Mouse (Mus musculus) intestine, embryonic 15.5 days (tissue): Measurements from ENCODE around the gene Spin4. TPM values are rescaled to one million over a fixed set of nuclear protein-coding genes. Genes with fewer than 3 reads are reported as not detected.

Experiments used
- ATAC-seq: fragments of 200-750 bp; cut with Nextera tagmentation; 2 replicates; pipeline ENCODE4 v1.8.0; 2017; ENCODE audit warnings: moderate TSS enrichment, moderate library complexity
- H3K27ac ChIP-seq: fragments of 300-500 bp; sonication (generic); 2 replicates; pipeline ENCODE4 v1.5.1; 2015; ENCODE audit warnings: mild to moderate bottlenecking, inconsistent platforms
- H3K27me3 ChIP-seq: fragments of 300-500 bp; sonication (generic); replicated peaks from 2 replicates; pipeline ENCODE4 v1.6.1; 2015; ENCODE audit warnings: inconsistent platforms
- H3K36me3 ChIP-seq: fragments of 300-500 bp; sonication (generic); 2 replicates; pipeline ENCODE4 v1.6.1; 2015; ENCODE audit warnings: inconsistent platforms
- H3K4me1 ChIP-seq: fragments of 300-500 bp; sonication (generic); replicated peaks from 2 replicates; pipeline ENCODE4 v1.6.1; 2015; ENCODE audit warnings: inconsistent platforms
- H3K4me2 ChIP-seq: fragments of 300-500 bp; sonication (generic); replicated peaks from 2 replicates; pipeline ENCODE4 v1.6.1; 2015; ENCODE audit warnings: mild to moderate bottlenecking, inconsistent platforms
- H3K4me3 ChIP-seq: fragments of 300-500 bp; sonication (generic); replicated peaks from 2 replicates; pipeline ENCODE4 v1.5.1; 2015; ENCODE audit warnings: inconsistent platforms
- H3K9ac ChIP-seq: fragments of 300-500 bp; sonication (generic); 2 replicates; pipeline ENCODE4 v1.6.1; 2015; ENCODE audit warnings: inconsistent platforms
- H3K9me3 ChIP-seq: fragments of 300-500 bp; sonication (generic); 2 replicates; pipeline ENCODE4 v1.6.1; 2016; ENCODE audit warnings: inconsistent platforms
- WGBS: fragments of 180-500 bp; shearing (Covaris S2); methylation state at CpG from one replicate; pipeline ENCODE4 v1.1.7; 2015; 5-methylcytosine and 5-hydroxymethylcytosine counted together
- polyA plus RNA-seq: library from polyadenylated mRNA; unstranded; fragments of >200 nt; fragmentation: Nextera tagmentation; extraction: Ambion mirVana; gene quantifications from 2 replicates; pipeline ENCODE4 v1.2.1, GENCODE M21; 2015

Gene Spin4
- 6.1 and 7.9 TPM in 2 replicates for polyA plus RNA-seq

DNA sequence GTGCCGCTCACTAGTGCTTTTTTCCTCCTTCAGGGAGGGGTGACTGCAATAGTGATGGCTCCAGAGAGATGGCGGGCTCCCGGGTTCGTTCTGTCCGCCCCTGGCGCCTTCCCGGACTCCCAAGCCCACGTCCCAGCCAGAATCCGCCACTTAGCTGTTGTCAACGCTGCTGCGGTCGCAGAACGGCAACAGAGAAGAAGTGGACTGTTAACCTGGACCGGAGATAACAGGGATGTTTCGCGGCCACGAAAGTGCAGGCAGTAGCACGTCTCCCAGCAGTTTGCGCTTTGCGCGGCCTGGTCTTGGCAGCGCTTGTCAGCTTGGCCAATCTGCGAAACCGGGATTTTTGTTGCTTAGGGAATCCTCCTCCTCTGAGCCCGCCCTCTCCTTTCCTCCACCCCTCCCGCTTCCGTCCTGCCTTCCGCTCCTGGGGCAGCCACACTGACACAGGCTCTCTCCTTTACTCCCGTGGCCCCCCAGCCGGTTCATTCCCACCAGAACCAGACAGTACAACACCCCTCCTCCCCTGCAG lies at the start of gene Spin4:
Gene Spin4, minus strand, starts transcription at position 322 of the 532 bp plus-strand sequence.
- WGBS, result 18% methylated on average over 30 of the region's 30 CpGs

GRCm38 (mm10) chrX:95027907-95028306 lies 1.4 kb upstream of the Spin4 start:
- 71% methylated on average over 5 of the region's 5 CpGs for whole genome bisulfite sequencing
- Histone ChIP-seq H3K27me3 (no peaks in the 10 kb centered on the region), H3K9me3 (no peaks in the 10 kb centered on the region)

More for the DNA sequence above, at the start of gene Spin4:
- H3K9me3 ChIP-seq, result no peaks in the 10 kb centered on the region
- peak within 1 kb of the TSS; percentile 45 for H3K9ac ChIP-seq
- H3K36me3 ChIP-seq, result no peaks in the 10 kb centered on the region
- no peaks in the 10 kb centered on the region for H3K4me1 ChIP-seq
- H3K27me3 ChIP-seq, result no peaks in the 10 kb centered on the region
- H3K4me2 ChIP-seq, result peak within 1 kb of the TSS; percentile 58
- peak within 1 kb of the TSS; percentile 93 for H3K27ac ChIP-seq
- peak; percentile 95 for ATAC-seq
- peak within 1 kb of the TSS; percentile 47 for H3K4me3 ChIP-seq

GRCm38 (mm10) chrX:95025779-95026360 lies 612 bp downstream of the Spin4 start:
- Histone ChIP-seq H3K9ac (peak overlapping the region; percentile 45), H3K36me3 (no peaks in the 10 kb centered on the region), H3K27me3 (no peaks in the 10 kb centered on the region), H3K4me2 (peak overlapping the region; percentile 58), H3K27ac (peak overlapping the region; percentile 93), H3K9me3 (no peaks in the 10 kb centered on the region), H3K4me3 (peak overlapping the region; percentile 47), H3K4me1 (no peaks in the 10 kb centered on the region)
- WGBS, result 20% methylated on average over 23 of the region's 23 CpGs
- ATAC-seq, result peak; percentile 69

More at GRCm38 (mm10) chrX:95027907-95028306, 1.4 kb upstream of the Spin4 start:
- Histone ChIP-seq H3K27ac (no peak overlapping the region), H3K9ac (no peak overlapping the region), H3K4me1 (no peaks in the 10 kb centered on the region), H3K4me3 (no peak overlapping the region), H3K4me2 (no peak overlapping the region), H3K36me3 (no peaks in the 10 kb centered on the region)
- no peak for ATAC-seq

GRCm38 (mm10) chrX:95012033-95012432 lies 14.4 kb downstream of the Spin4 start:
- Histone ChIP-seq H3K4me3 (no peak overlapping the region), H3K27ac (no peak overlapping the region), H3K9me3 (no peaks in the 10 kb centered on the region), H3K4me2 (no peak overlapping the region), H3K4me1 (no peaks in the 10 kb centered on the region), H3K36me3 (no peaks in the 10 kb centered on the region), H3K9ac (no peak overlapping the region), H3K27me3 (0 out of 2 replicates have a peak, but pooled peaks cover 1% of the 10 kb centered on the region)
- ATAC-seq, result no peak
- 29% methylated on average over 4 of the region's 4 CpGs for WGBS

GRCm38 (mm10) chrX:94998845-94999244 lies 27.6 kb downstream of the Spin4 start:
- Histone ChIP-seq H3K27me3 (no peaks in the 10 kb centered on the region), H3K4me1 (no peaks in the 10 kb centered on the region), H3K36me3 (no peaks in the 10 kb centered on the region), H3K9me3 (no peaks in the 10 kb centered on the region), H3K4me2 (no peak overlapping the region), H3K27ac (no peak overlapping the region), H3K4me3 (no peak overlapping the region), H3K9ac (no peak overlapping the region)
- ATAC-seq, result no peak
- 90% methylated on average over 11 of the region's 11 CpGs for WGBS

DNA sequence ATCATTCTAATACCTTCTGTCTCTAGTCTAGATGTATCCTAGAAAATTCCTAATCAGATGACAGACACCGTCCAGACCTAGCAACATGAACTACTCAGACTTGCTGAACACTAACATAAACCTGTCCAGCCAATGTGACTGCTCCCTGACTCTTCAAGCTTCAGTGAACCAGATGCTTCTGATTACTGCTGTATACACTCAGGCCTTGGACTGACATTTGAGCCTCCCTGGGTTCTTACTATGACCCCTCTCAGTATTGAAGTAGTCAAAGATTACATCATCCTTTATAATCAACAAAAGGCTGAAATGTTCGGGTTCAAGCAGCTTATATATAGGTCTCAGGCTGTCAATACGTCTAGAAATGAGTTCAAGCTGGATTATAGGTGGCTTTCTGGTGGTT lies 32.4 kb downstream of the Spin4 start:
- Histone ChIP-seq H3K4me2 (no peak overlapping the region), H3K4me3 (no peak overlapping the region), H3K27ac (no peak overlapping the region), H3K9me3 (no peaks in the 10 kb centered on the region), H3K4me1 (no peaks in the 10 kb centered on the region), H3K36me3 (no peaks in the 10 kb centered on the region), H3K9ac (no peak overlapping the region), H3K27me3 (no peaks in the 10 kb centered on the region)
- WGBS, result 56% methylated on average over 3 of the region's 3 CpGs
- ATAC-seq, result no peak

- no peak overlapping the region; the same call in 1 of the 2 replicates for H3K9ac ChIP-seq
- WGBS, result 52% methylated on average over 2 of the region's 2 CpGs
- H3K4me3 ChIP-seq, result no peak overlapping the region
Observed at GRCm38 (mm10) chrX:94990903-94991302, 35.6 kb downstream of the Spin4 start.

DNA sequence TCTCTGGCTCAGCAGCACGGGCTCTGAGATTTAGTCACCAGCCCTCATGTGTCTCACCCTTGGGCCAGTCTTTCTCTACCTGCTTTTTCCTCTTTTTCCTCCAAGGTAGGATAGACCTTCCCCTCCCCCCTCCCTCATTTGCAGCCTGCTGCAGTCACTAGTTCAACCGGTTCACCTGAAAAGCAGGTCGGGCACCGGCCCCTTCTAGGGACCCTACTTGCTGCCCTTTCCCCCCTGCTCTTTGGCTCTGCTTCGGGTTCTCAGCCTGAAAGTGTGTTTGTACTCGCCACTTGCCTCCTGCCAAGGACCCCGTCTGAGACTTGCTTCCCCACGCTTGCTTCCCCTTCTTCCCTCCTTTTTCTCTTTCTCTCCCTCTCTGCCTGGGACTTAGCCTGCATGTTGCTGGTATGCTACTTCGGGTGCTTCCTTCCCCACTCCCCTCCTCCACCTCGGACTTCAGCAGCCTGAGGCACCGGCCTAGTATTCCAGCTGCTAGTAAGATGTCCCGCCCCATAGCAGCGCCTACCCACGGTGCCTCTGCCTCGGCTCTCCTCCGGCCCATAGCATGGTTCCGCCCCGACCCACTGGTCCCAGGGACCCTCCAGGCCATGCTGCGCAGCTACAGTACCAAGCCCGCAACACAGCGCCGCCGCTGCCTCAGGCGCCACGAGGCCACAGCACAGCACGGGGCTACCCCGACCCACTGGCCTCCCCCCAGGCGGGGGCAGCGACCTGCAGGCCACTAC lies 36.2 kb downstream of the Spin4 start:
- Histone ChIP-seq H3K9me3 (no peaks in the 10 kb centered on the region), H3K9ac (peak overlapping the region; percentile 47), H3K27me3 (no peaks in the 10 kb centered on the region), H3K36me3 (no peaks in the 10 kb centered on the region), H3K4me2 (peak overlapping the region; percentile 64), H3K4me1 (no peaks in the 10 kb centered on the region), H3K4me3 (peak overlapping the region; percentile 31), H3K27ac (no peak overlapping the region)
- ATAC-seq, result peak; percentile 88
- WGBS, result 18% methylated on average over 29 of the region's 29 CpGs

More at GRCm38 (mm10) chrX:94990903-94991302, 35.6 kb downstream of the Spin4 start:
- no peaks in the 10 kb centered on the region for H3K36me3 ChIP-seq
- no peaks in the 10 kb centered on the region for H3K27me3 ChIP-seq
- peak overlapping the region; percentile 64 for H3K4me2 ChIP-seq
- H3K9me3 ChIP-seq, result no peaks in the 10 kb centered on the region
- H3K27ac ChIP-seq, result no peak overlapping the region
- peak; percentile 55; the same call in 1 of the 2 replicates for ATAC-seq
- no peaks in the 10 kb centered on the region for H3K4me1 ChIP-seq

Other genes starting within 250 kb of the Spin4 start
- 8.8 and 10.6 TPM in 2 replicates for gene Arhgef9, start 170.2 kb upstream of the Spin4 start, polyA plus RNA-seq